Mouse (Mus musculus) cerebellum, adult 2 months (tissue): ENCODE results near the gene Pla2r1. TPM values are rescaled to one million over a fixed set of nuclear protein-coding genes. Genes with fewer than 3 reads are reported as not detected.

Source experiments
- DNase-seq, 2 experiments: peaks; one replicate each; pipeline ENCODE4 v3.0.0; 2021
- H3K27ac ChIP-seq: fragments of 200-500 bp; 2 replicates; pipeline ENCODE4 v1.5.1; 2012; ENCODE audit warnings: low read length, control low read depth, inconsistent platforms; ENCODE audit not compliant: insufficient read depth
- H3K27me3 ChIP-seq: fragments of 200-500 bp; 2 replicates; pipeline ENCODE4 v1.6.1; 2012; ENCODE audit warnings: inconsistent platforms, mild to moderate bottlenecking, low read length, moderate library complexity; ENCODE audit not compliant: control insufficient read depth, insufficient read depth
- H3K4me1 ChIP-seq: fragments of 200-500 bp; 2 replicates; pipeline ENCODE4 v1.6.1; 2011; ENCODE audit warnings: low read length; ENCODE audit not compliant: control insufficient read depth, insufficient read depth
- H3K4me3 ChIP-seq: fragments of 200-500 bp; replicated peaks from 2 replicates; pipeline ENCODE3; 2011; ENCODE audit warnings: mild to moderate bottlenecking, low read depth, low read length, control low read depth; ENCODE audit not compliant: insufficient read depth
- CTCF ChIP-seq: fragments of 200-500 bp; IDR thresholded peaks from 2 replicates; pipeline ENCODE4 v1.5.1; 2011; ENCODE audit warnings: low read depth, mild to moderate bottlenecking, control low read depth, low read length, moderate library complexity, borderline replicate concordance; ENCODE audit not compliant: insufficient read depth
- POLR2A ChIP-seq: fragments of 200-500 bp; IDR thresholded peaks from 2 replicates; pipeline ENCODE4 v1.6.1; 2011; ENCODE audit warnings: low read length, control low read depth, borderline replicate concordance; ENCODE audit not compliant: insufficient read depth
- WGBS: fragments of 180-500 bp; shearing (Covaris S2); methylation state at CpG from one replicate; pipeline ENCODE4 v1.1.7; 2018; 5-methylcytosine and 5-hydroxymethylcytosine counted together
- polyA plus RNA-seq: library from polyadenylated mRNA; depleted of rRNA; stranded (reverse); fragments of >200 nt; gene quantifications from 2 replicates; pipeline ENCODE4 v1.2.3, GENCODE M21; 2012

The Pla2r1 gene
- polyA plus RNA-seq, 1 experiment: 0.46 TPM

- DNase-seq: no peak
- Histone ChIP-seq H3K4me3 (no peak overlapping the region), H3K4me1 (peaks cover 14% of the 10 kb centered on the region), H3K27me3 (no peaks in the 10 kb centered on the region), H3K27ac (no peak overlapping the region)
- 97% methylated on average over 8 of the region's 8 CpGs for WGBS
- TF ChIP-seq POLR2A: no peak
- TF ChIP-seq CTCF: no peak
Measured at GRCm38 (mm10) chr2:60550521-60550920, 2.6 kb downstream of the Pla2r1 start.

DNA sequence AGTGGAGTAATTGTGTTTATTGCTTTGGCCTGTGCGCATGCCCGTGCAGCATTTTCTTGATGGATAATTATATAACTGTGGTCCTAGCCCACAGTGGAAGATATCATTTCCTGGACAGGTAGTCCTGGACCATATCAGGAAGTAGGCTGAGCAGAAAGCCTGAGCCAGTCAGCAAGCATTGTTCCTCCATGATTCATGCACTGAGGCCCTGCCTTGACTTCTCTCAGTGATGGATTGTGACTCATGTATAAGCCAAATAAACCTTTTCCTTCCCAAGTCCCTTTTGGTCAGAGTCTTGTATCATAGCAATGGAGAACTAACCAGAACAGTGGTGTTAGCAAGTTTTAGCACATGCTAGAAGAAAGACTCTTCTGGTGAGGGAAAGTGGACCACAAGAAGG, 3.3 kb downstream of the Pla2r1 start:
- peaks cover 14% of the 10 kb centered on the region for H3K4me1 ChIP-seq
- TF ChIP-seq POLR2A (no peak), CTCF (no peak)
- no peak for DNase-seq
- 97% methylated on average over 2 of the region's 2 CpGs for WGBS
- H3K4me3 ChIP-seq: no peak overlapping the region
- H3K27me3 ChIP-seq: no peaks in the 10 kb centered on the region
- no peak overlapping the region for H3K27ac ChIP-seq

DNA sequence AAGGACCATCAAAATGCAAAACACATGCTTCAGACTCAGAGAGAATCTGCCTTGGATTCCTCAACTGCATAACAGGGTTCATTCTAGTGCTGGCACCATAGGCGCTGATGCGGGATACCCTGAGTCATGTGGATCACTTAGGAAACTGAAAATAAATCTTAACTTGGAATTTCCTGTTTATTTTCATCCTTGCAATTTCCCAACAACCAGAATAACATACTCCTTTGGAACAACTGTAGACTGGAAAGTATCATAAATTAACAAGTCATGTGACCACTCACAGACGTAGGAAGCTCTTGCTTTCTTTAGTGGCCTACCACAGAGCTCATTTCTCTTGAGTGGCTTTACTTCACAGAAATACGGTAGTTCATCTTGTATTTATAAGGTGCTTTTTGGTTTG, 7.0 kb downstream of the Pla2r1 start:
- Histone ChIP-seq H3K4me1 (peaks cover under 1% of the 10 kb centered on the region; the same call in 1 of the 2 replicates), H3K27me3 (no peaks in the 10 kb centered on the region), H3K27ac (no peak overlapping the region), H3K4me3 (no peak overlapping the region)
- no peak for DNase-seq
- WGBS: 92% methylated on average over 4 of the region's 4 CpGs
- TF ChIP-seq POLR2A (no peak), CTCF (no peak)

- TF ChIP-seq CTCF (no peak), POLR2A (no peak)
- DNase-seq: no peak
- 71% methylated on average over 5 of the region's 5 CpGs for WGBS
- H3K4me1 ChIP-seq: no peaks in the 10 kb centered on the region
- no peak overlapping the region for H3K4me3 ChIP-seq
- no peak overlapping the region for H3K27ac ChIP-seq
- H3K27me3 ChIP-seq: no peaks in the 10 kb centered on the region
Measured at GRCm38 (mm10) chr2:60544006-60544405, 9.1 kb downstream of the Pla2r1 start.

DNA sequence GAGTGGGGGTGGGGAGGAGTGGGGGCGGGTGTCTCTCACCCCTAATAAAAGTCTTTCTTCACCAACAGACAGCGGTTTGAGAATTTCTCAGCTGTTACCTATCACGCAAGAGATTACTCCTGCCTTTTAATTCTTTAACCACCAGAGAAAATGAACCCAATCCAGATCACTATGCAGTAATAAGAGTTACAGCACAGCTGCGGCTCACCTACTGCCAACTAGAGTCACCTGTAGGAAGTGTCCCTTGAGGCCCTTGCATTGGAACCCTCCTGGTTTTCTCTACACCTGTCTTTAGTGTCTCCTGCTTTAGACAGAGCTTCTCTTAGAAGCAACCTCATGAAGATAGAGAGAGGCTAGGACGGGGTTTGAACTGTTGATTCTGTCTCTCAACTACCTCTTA, 11.4 kb downstream of the Pla2r1 start:
- 71% methylated on average over 5 of the region's 5 CpGs for WGBS
- DNase-seq: no peak
- no peak overlapping the region for H3K4me3 ChIP-seq
- H3K27ac ChIP-seq: no peak overlapping the region
- H3K27me3 ChIP-seq: no peaks in the 10 kb centered on the region
- TF ChIP-seq CTCF: no peak
- TF ChIP-seq POLR2A: no peak
- H3K4me1 ChIP-seq: no peaks in the 10 kb centered on the region

DNA sequence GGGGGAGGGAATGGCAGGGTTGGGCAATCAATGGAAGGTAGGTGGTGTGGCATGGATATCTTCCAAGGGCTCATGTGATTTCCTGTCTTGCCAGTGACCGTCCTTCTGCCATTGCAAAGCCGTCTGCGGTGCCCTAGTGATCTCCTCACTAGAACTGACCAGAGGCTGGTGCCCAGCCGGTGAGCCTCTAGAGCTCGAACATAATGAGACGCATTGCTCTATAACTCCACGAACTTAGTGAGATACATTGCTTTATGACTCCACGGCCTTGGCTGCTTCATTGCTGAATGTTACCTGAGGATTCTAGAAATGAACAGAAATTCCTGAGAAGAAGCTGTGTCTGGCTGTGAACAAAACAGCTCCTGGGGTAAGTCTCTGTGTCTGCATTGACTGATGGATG, 12.8 kb downstream of the Pla2r1 start:
- no peaks in the 10 kb centered on the region for H3K4me1 ChIP-seq
- no peak overlapping the region for H3K4me3 ChIP-seq
- H3K27me3 ChIP-seq: no peaks in the 10 kb centered on the region
- TF ChIP-seq POLR2A: no peak
- no peak for TF ChIP-seq CTCF
- WGBS: 89% methylated on average over 8 of the region's 8 CpGs
- no peak for DNase-seq
- H3K27ac ChIP-seq: no peak overlapping the region

DNA sequence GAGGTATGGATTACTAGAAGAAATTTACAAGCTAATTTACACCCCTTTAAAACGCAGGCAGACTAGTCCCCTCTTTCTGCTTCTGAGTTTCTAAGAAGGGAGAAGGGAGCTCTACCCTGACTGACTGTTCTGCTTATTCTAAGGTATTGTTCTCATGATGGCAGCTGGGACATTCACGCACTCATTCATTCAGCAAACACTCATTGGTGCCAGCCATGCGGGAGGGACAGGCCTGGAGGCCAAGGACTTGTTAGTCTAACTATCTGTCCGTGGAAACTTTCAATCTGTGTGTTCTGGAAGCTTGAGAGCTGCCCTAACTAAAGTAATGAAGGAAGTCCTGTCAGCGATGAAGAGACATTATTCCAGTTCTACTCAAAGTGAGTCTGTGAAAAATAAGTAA, 14.4 kb downstream of the Pla2r1 start:
- H3K27ac ChIP-seq: no peak overlapping the region
- TF ChIP-seq CTCF: no peak
- TF ChIP-seq POLR2A: no peak
- no peaks in the 10 kb centered on the region for H3K27me3 ChIP-seq
- H3K4me1 ChIP-seq: no peaks in the 10 kb centered on the region
- H3K4me3 ChIP-seq: no peak overlapping the region
- 60% methylated on average over 5 of the region's 5 CpGs for WGBS
- DNase-seq: no peak

- no peak overlapping the region for H3K4me3 ChIP-seq
- H3K27ac ChIP-seq: no peak overlapping the region
- 82% methylated on average over 4 of the region's 4 CpGs for WGBS
- TF ChIP-seq CTCF: no peak
- no peak for TF ChIP-seq POLR2A
- H3K4me1 ChIP-seq: no peaks in the 10 kb centered on the region
- DNase-seq: no peak
- H3K27me3 ChIP-seq: no peaks in the 10 kb centered on the region
Measured at GRCm38 (mm10) chr2:60538274-60538673, 14.8 kb downstream of the Pla2r1 start.
